Mouse (Mus musculus) kidney, postnatal 36 days (tissue): ENCODE data around the gene Accsl.

ENCODE experiments used
- DNase-seq, 2 experiments: peaks; one replicate each; pipeline ENCODE4 v3.0.0; 2021 to 2022; ENCODE audit warnings: mixed read lengths in 2 of 2

The Accsl gene

GRCm38 (mm10) chr2:93807440-93807839 is 61.5 kb downstream of the Accsl start:
- no peak for DNase-seq

- DNase-seq, result no peak
Measured at GRCm38 (mm10) chr2:93806487-93807201, 62.3 kb downstream of the Accsl start.

GRCm38 (mm10) chr2:93805523-93805922 is 63.4 kb downstream of the Accsl start:
- DNase-seq, result no peak
